Mouse (Mus musculus): ENCODE results near the gene Olfm1.

The Olfm1 gene

DNA sequence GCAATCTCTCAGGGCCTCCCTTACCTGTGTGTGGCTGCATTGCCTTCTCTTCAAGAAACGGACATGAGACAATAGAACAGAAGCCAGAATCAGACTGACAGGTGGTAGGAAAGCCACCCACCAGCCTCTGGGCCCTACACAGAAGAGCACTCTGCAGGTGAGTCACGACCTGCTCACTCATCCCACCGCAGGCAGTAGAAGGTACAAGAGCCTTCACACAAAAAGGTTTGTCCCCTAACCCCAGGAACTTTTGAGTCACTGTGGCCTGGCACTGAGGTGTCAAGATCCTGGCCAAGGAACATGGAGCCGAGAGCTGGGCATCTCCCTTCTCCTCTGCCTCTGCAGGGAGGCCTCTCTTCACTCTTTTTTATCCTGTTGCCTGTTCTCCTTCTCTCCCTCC lies 42.3 kb downstream of the Olfm1 start:
- no peak for DNase-seq (ENCODE audit: low read depth, low spot score)

- no peak for DNase-seq (ENCODE audit: low read depth, low spot score)
Observed at GRCm38 (mm10) chr2:28236447-28236846, 43.7 kb downstream of the Olfm1 start.

DNA sequence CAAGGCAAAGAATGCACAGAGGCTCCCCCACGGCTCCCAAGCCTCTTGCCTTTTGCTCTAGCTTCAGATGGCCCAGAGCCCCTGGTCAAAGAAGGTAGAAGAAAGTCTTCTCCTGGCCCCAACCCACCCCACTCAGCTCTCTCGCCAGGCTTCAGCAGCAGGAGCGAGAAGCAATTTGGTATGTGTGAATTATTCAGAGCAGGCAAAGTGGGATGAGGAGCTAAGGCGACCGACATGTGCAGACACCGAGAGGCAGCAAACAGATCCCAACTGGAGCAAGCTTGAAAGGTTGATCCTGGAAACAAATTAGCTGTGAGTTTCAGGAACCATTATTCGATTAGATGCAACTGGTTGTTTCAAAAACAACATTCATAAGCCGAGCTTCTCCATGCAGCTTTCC lies 46.8 kb downstream of the Olfm1 start:
- no peak for DNase-seq (ENCODE audit: low read depth, low spot score)

- DNase-seq (ENCODE audit: low read depth, low spot score): no peak
Observed at GRCm38 (mm10) chr2:28240920-28241319, 48.1 kb downstream of the Olfm1 start.

- DNase-seq (ENCODE audit: low read depth, low spot score): peak; percentile 7
Observed at GRCm38 (mm10) chr2:28241520-28242221, 48.9 kb downstream of the Olfm1 start.

GRCm38 (mm10) chr2:28242222-28242543 lies 49.4 kb downstream of the Olfm1 start:
- peak; percentile 25 for DNase-seq (ENCODE audit: low read depth, low spot score)

DNA sequence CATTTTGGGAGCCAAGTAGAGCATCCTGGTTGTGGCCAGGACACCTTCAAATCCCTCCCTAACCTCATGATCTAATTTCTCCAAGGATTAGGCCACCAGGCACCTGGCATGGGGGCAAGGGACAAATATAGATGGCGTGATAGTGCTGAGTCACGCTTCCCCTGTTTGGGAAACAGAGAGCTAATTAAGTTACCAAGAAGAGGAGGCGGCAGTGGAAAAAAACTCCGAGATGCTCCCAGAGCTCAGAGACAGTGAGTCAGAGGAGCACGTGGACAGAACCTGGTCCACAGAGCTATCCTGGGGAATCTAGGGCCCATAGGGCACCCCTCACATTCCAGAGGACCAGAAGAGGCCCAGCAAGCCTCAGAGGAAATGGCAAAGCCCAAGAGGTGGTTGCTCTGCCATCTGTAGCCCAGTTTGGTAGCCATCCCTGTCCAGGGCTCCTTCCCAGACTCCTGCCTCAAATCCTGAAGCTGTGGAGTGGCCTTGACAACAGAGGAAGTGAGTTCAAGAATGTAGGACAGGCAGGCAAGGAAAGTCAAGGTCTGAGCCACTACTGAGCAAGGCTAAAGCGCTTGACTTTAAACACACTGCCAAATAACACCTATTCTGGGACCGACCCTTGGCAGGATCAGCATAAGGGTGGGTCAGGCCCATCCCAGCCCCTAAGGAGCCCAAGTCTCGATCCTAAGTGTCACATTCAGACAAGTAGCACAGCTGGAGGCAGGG lies 52.0 kb downstream of the Olfm1 start:
- DNase-seq (ENCODE audit: low read depth, low spot score): no peak

- DNase-seq (ENCODE audit: low read depth, low spot score): no peak
Observed at GRCm38 (mm10) chr2:28246110-28246653, 53.4 kb downstream of the Olfm1 start.

- peak; percentile 10 for DNase-seq (ENCODE audit: low read depth, low spot score)
Observed at GRCm38 (mm10) chr2:28247098-28247497, 54.3 kb downstream of the Olfm1 start.

- no peak for DNase-seq (ENCODE audit: low read depth, low spot score)
Observed at GRCm38 (mm10) chr2:28252554-28252953, 59.8 kb downstream of the Olfm1 start.

- no peak for DNase-seq (ENCODE audit: low read depth, low spot score)
Observed at GRCm38 (mm10) chr2:28256029-28256428, 63.2 kb downstream of the Olfm1 start.

DNA sequence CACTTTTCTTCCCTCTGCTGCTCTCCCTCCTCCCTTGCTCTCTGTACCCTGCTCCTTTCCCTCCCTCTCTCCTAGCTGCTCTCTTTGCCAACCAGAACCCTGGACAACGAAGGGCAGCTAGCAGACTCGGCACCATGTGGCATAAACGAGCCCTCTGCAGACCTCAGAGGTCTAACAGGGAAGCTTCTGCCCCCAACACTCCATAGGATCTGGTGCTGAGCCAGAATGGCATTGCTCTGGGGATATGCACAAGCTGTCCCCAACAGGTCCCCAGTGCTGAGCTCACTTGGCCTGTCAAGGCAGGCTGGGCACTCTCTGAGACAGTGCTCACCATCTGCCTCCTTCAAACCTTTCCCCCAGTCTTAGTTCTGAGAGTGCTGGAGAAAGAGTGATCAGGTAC lies 68.6 kb downstream of the Olfm1 start:
- DNase-seq (ENCODE audit: low read depth, low spot score): no peak

DNA sequence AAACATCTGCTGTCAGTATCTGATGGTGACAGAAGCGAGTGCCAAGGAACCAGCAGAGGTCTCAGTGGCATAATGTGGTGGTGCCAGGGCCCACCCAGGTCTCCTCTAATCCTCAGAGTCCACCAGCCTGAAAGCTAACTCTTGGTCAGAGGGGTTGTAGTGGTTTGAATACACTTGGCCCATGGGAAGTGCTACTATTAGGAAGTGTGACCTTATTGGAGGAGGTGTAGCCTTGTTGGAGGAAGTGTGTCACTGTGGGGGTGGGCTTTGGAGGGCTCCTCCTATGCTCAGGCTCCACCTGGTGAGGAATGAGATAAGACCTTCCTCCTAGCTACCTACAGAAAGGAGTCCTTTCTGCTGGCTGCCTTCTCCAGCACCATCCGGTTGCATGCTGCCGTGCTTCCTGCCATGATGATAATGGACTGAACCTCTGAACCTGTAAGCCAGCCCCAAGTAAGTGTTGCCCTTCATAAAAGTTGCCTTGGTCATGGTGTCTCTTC lies 75.0 kb downstream of the Olfm1 start:
- no peak for DNase-seq (ENCODE audit: low read depth, low spot score)

GRCm38 (mm10) chr2:28270561-28270960 lies 77.8 kb downstream of the Olfm1 start:
- DNase-seq (ENCODE audit: low read depth, low spot score): no peak

GRCm38 (mm10) chr2:28272218-28272965 lies 79.6 kb downstream of the Olfm1 start:
- no peak for DNase-seq (ENCODE audit: low read depth, low spot score)

DNA sequence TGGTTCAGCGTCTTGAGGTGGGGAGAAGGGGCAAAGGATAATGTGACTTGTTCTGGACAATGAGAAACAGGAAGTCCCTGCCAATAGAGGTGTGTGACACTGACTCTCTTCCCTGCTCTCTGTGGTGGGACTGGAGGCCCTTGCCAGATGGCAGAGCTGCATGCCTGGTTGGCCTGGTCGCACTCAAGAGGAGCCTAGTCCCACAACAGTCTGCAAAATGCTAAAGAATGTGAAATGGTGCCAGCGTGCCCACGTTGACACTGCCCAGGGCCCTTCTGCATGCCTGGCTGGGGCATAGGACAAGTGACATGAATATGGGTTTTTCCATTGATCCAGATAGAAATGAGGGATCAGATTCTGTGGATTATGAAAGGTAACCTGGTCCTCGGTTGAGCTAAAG lies 81.2 kb downstream of the Olfm1 start:
- DNase-seq (ENCODE audit: low read depth, low spot score): no peak

GRCm38 (mm10) chr2:28275345-28275744 lies 82.6 kb downstream of the Olfm1 start:
- no peak for DNase-seq (ENCODE audit: low read depth, low spot score)

DNA sequence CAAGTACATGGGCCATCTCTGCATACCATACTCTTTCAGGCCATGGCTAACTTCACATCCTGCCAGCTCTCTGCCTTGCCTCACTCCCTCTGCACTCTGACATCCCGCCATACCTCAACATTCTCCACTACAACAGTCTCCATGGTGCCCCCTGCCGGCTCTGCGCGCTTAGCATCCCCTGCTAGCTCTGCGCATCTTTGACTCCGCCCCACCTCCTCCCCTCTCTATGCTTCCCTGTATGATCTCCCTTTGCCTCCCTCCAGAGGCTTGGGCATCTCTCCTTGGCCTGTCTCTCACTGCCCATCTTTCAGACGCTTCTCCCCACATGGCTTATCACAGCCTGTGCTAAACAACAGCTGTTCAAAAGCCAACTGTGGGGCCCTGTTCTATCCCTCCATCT lies 85.4 kb downstream of the Olfm1 start:
- peak; percentile 69 for DNase-seq (ENCODE audit: low read depth, low spot score)

DNA sequence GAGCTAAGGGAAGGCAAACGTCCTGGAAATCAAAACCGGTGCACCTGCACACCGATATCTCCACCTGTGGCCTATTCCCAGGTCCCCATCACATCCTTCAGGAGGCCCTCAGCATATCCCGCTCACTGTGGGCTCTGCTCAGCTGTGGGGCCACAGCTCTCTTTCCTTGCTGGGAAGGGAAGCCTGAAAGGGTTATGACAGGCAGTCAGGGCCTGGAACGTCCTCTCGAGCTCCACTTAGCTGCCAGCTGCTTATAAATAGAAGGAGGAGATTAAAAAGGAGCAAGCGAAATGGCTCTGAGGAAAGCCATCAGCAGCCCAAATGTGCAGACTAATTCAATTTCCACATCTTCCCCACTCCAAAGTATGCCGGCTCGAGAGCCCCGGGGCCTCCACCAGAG lies 86.1 kb downstream of the Olfm1 start:
- no peak for DNase-seq (ENCODE audit: low read depth, low spot score)
